Comparison of ENCODE assay signal across 28 mouse cellular contexts in the genomic region with DNA sequence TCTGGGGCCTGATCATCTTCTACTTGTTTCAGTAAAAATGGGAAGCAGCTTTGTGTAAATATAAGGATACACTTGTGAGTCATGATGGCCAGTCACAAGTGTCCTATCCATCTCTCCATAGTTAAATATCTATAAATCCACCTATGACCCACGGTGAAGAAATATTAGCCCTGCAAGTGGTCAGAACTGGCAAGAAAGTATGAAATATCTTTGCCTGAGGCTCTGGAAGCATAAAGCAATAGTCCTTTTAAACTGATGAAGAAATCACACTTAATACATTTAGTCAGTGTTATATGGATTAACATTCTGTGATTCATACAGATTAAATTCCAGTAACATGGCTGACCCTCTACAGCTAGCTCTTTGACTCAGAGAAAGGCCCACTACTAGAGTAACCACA.
DNase-seq lines count a peak whose midpoint lies in the region; ATAC-seq and TF ChIP-seq lines count a peak whose summit lies in the region.
"Had no signal": no experiment of that assay in that cellular context is flagged by ENCODE, and none has a peak within 500 bp of the region (broad histone marks: within the 10 kb centered on the region; RNA-seq: fewer than 3 reads in every experiment).

No protein-coding gene starts in this region.

- no peak overlapping the region for H3K4me3 ChIP-seq in embryonic fibroblast, embryonic 13.5 days (ENCODE audit: insufficient read depth, low read length)
- H3K4me3 ChIP-seq: embryonic facial prominence, embryonic 10.5 days; embryonic facial prominence, embryonic 13.5 days; forebrain, embryonic 10.5 days; forebrain, embryonic 13.5 days; heart, embryonic 10.5 days; heart, embryonic 13.5 days had no signal

- no peak for TF ChIP-seq CTCF in embryonic fibroblast, embryonic 13.5 days (IDR thresholded peaks at IDR 0.05; ENCODE audit: borderline replicate concordance, insufficient read depth, low read length)

- peak overlapping the region; percentile 16; the same call in 1 of the 2 replicates for H3K27ac ChIP-seq in embryonic fibroblast, embryonic 13.5 days (ENCODE audit: insufficient read depth, low read length)
- H3K27ac ChIP-seq: embryonic facial prominence, embryonic 10.5 days; embryonic facial prominence, embryonic 13.5 days; forebrain, embryonic 10.5 days; forebrain, embryonic 13.5 days; heart, embryonic 10.5 days; heart, embryonic 13.5 days; hindbrain, embryonic 14.5 days; hindbrain, postnatal 0 days had no signal

- ATAC-seq in megakaryocyte, adult 5-6 weeks (ENCODE audit: poor library complexity, severe bottlenecking): peak; percentile 45
- ATAC-seq: CD4-positive, CD25-positive, alpha-beta regulatory T cell, adult 4 months; forebrain, embryonic 13.5 days; forebrain, embryonic 16.5 days; hindbrain, postnatal 0 days; inflammation-experienced regulatory T-cells, adult 6 months; intestine, embryonic 16.5 days had no signal

- no peaks in the 10 kb centered on the region for H3K4me1 ChIP-seq in embryonic fibroblast, embryonic 13.5 days (ENCODE audit: control insufficient read depth, insufficient read depth, low read length)
- H3K4me1 ChIP-seq: embryonic facial prominence, embryonic 10.5 days; embryonic facial prominence, embryonic 13.5 days; heart, embryonic 10.5 days had no signal

- intact Hi-C loops in gastrocnemius, postnatal 14 days (cut with DNase I; ENCODE audit: low total_unique reads): no loop called here

- TF ChIP-seq POLR2A in embryonic fibroblast, embryonic 13.5 days (IDR thresholded peaks at IDR 0.05; ENCODE audit: low read depth, low read length): no peak

- peak; percentile 81 for DNase-seq in NIH3T3 (ENCODE audit: low read depth)
- no peak for DNase-seq in frontal cortex, postnatal 10 days (ENCODE audit: low spot score in 2 of 2)
- DNase-seq in frontal cortex, postnatal 14 days (ENCODE audit: low spot score in 2 of 2): no peak
- DNase-seq in gastrocnemius, postnatal 14 days: no peak
- DNase-seq: adrenal gland, postnatal 10 days; cerebellum, adult 11-12 months; cerebellum, adult 8-10 months; cerebellum, postnatal 10 days; cerebellum, postnatal 36 days; embryo, embryonic 11 days; gastrocnemius, postnatal 10 days; heart, postnatal 14 days; heart, postnatal 4 days; kidney, adult 18-20 months had no signal
